Mouse (Mus musculus) hindbrain, postnatal 0 days (tissue): ENCODE data around the gene Gm17655. TPM values are rescaled to one million over a fixed set of nuclear protein-coding genes. Genes with fewer than 3 reads are reported as not detected.
A peak's percentile ranks its signal among the peaks of the same experiment; 100 is the strongest.
"Not testable (repeated sequence)": the region's sequence is repeated elsewhere in the genome, so short reads cannot be mapped to it uniquely, and the experiment has no call there.

Experiments used
- ATAC-seq: fragments of 200-750 bp; cut with Nextera tagmentation; 2 replicates; pipeline ENCODE4 v1.8.0; 2017; ENCODE audit warnings: mild to moderate bottlenecking, moderate TSS enrichment, moderate library complexity
- DNase-seq: peaks from one replicate; pipeline ENCODE4 v3.0.0-alpha.2; 2015; ENCODE audit warnings: low spot score
- H3K27ac ChIP-seq: fragments of 300-500 bp; sonication (generic); 2 replicates; pipeline ENCODE4 v1.5.1; 2014; ENCODE audit warnings: mild to moderate bottlenecking
- H3K27me3 ChIP-seq: fragments of 300-500 bp; sonication (generic); 2 replicates; pipeline ENCODE4 v1.6.1; 2014; ENCODE audit warnings: low read length, mixed read lengths; ENCODE audit not compliant: insufficient read depth
- H3K36me3 ChIP-seq: fragments of 300-500 bp; sonication (generic); 2 replicates; pipeline ENCODE4 v1.6.1; 2014; ENCODE audit warnings: low read length, mixed read lengths; ENCODE audit not compliant: insufficient read depth
- H3K4me1 ChIP-seq: fragments of 300-500 bp; sonication (generic); 2 replicates; pipeline ENCODE4 v1.6.1; 2014; ENCODE audit warnings: antibody characterized with exemption, low read length, mixed read lengths; ENCODE audit not compliant: insufficient read depth
- H3K4me2 ChIP-seq: fragments of 300-500 bp; sonication (generic); 2 replicates; pipeline ENCODE4 v1.6.1; 2014; ENCODE audit warnings: low read depth, mild to moderate bottlenecking, low read length, moderate library complexity, mixed read lengths
- H3K4me3 ChIP-seq: fragments of 300-500 bp; sonication (generic); 2 replicates; pipeline ENCODE4 v1.5.1; 2014; ENCODE audit warnings: low read length
- H3K9ac ChIP-seq: fragments of 300-500 bp; sonication (generic); replicated peaks from 2 replicates; pipeline ENCODE4 v1.6.1; 2014; ENCODE audit warnings: mild to moderate bottlenecking, low read length, moderate library complexity, mixed read lengths
- H3K9me3 ChIP-seq: fragments of 300-500 bp; sonication (generic); 2 replicates; pipeline ENCODE4 v1.6.1; 2016; ENCODE audit warnings: low read length, mixed read lengths
- CTCF ChIP-seq: IDR thresholded peaks from 2 replicates; pipeline ENCODE4 v1.5.1; 2016; ENCODE audit warnings: antibody characterized with exemption, control low read depth, low read depth
- WGBS: fragments of 180-500 bp; shearing (Covaris S2); extraction: QIAGEN DNeasy Blood & Tissue Kit; methylation state at CpG from one replicate; pipeline ENCODE4 v1.1.7; 2014; 5-methylcytosine and 5-hydroxymethylcytosine counted together
- polyA plus RNA-seq: library from polyadenylated mRNA; unstranded; fragments of >200 nt; fragmentation: Nextera tagmentation; extraction: Ambion mirVana; gene quantifications from 2 replicates; pipeline ENCODE4 v1.2.1, GENCODE M21; 2015
- total RNA-seq: library from RNA; depleted of rRNA; stranded (reverse); fragments of >200 nt; gene quantifications from 2 replicates; pipeline ENCODE4 v1.2.3, GENCODE M21; 2014; rRNA removed

Gm17655 gene
- total and polyA plus RNA-seq, 2 experiments from 2014 or later: 1.2 to 1.5 TPM

- TF ChIP-seq CTCF: no peak
- H3K9ac ChIP-seq: no peak overlapping the region
- WGBS: 87% methylated on average over 4 of the region's 4 CpGs
- no peaks in the 10 kb centered on the region for H3K27me3 ChIP-seq
- no peak overlapping the region for H3K4me2 ChIP-seq
- no peaks in the 10 kb centered on the region for H3K36me3 ChIP-seq
- H3K27ac ChIP-seq: no peak overlapping the region
- H3K4me1 ChIP-seq: no peaks in the 10 kb centered on the region
- ATAC-seq: no peak
- peaks cover 16% of the 10 kb centered on the region; the same call in 1 of the 2 replicates for H3K9me3 ChIP-seq
- H3K4me3 ChIP-seq: no peak overlapping the region
- no peak for DNase-seq
These were observed 10.6 kb upstream of the Gm17655 start for GRCm38 (mm10) chr5:110082961-110083360.

GRCm38 (mm10) chr5:110057637-110058408 is 14.5 kb downstream of the Gm17655 start:
- DNase-seq: peak; percentile 88
- TF ChIP-seq CTCF: no peak
- 3% methylated on average over 19 of the region's 19 CpGs for WGBS

DNA sequence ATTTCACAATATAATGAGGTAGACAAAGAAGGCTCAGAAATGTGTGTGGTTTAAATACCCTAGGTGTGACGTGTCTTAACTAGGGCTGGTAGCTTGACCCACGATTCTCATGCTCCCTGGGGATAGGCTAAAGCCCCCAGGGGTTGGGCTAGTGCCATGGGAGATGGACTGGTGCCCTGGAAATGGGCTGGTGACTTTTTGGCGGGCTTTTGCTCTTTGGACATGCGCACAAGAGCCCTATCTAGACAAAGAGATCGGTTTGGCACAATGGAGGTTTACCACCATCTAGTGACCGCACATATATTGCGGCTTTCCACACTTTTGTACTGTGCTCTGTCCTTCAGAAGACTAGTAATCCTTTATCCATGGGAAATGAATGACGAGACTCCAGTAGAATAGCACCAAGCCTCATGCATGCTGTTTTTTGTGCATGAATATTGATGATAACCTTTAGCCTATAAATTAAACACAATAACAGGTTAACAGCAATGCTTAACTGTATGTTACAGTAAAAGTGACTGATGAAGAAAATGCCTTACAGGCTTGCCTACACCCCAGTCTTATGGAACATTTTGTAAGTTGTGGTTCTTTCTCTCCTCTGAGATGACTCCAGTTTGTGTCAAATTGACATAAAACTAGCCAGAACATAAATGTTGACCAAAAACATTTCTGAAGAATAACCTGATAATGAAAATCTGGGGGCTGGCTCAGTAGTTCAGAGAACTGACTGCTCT is 48.5 kb downstream of the Gm17655 start:
- peak overlapping the region; percentile 46; the same call in 1 of the 2 replicates for H3K4me2 ChIP-seq
- DNase-seq (peak; percentile 83), ATAC-seq (peak; percentile 92)
- not testable (repeated sequence) for H3K36me3 ChIP-seq, H3K27me3 ChIP-seq, H3K4me1 ChIP-seq, H3K27ac ChIP-seq, H3K9me3 ChIP-seq
- peak; percentile 78 for TF ChIP-seq CTCF
- peak overlapping the region; percentile 24; the same call in 1 of the 2 replicates for H3K9ac ChIP-seq
- 39% methylated on average over 8 of the region's 8 CpGs for WGBS
- H3K4me3 ChIP-seq: peak overlapping the region; percentile 23

More at GRCm38 (mm10) chr5:110057637-110058408, 14.5 kb downstream of the Gm17655 start:
- H3K4me1 ChIP-seq: no peaks in the 10 kb centered on the region
- H3K36me3 ChIP-seq: no peaks in the 10 kb centered on the region
- H3K27me3 ChIP-seq: no peaks in the 10 kb centered on the region
- peak overlapping the region; percentile 54 for H3K4me3 ChIP-seq
- peak overlapping the region; percentile 62; the same call in 1 of the 2 replicates for H3K27ac ChIP-seq
- H3K9me3 ChIP-seq: 0 out of 2 replicates have a peak, but pooled peaks cover 5% of the 10 kb centered on the region
- ATAC-seq: peak; percentile 99
- peak overlapping the region; percentile 63 for H3K4me2 ChIP-seq
- H3K9ac ChIP-seq: peak overlapping the region; percentile 44

DNA sequence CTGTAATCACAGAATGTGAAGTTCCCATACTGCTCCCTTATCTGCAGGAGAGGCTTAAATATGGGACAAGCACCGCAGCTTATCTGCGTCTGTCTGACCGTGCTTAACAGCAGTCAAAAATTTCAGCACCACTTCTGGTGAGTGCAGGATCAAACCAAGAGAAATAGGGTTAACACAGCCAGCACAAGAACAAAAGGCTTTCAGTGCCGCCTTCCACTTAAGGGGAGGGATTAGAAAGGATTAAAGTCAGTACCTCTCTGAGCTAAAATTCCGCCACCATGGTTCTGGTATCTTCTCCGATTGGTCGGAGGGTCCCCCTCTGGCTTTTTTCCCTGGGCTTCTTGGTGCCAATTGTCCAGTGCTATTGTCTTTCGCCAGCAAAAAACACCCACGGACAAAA is 49.0 kb downstream of the Gm17655 start:
- Histone ChIP-seq H3K27ac (no peak overlapping the region; the same call in 1 of the 2 replicates), H3K36me3 (no peaks in the 10 kb centered on the region), H3K4me1 (no peaks in the 10 kb centered on the region), H3K9ac (peak overlapping the region; percentile 24; the same call in 1 of the 2 replicates), H3K4me3 (peak overlapping the region; percentile 23), H3K9me3 (no peaks in the 10 kb centered on the region), H3K27me3 (no peaks in the 10 kb centered on the region), H3K4me2 (peak overlapping the region; percentile 46; the same call in 1 of the 2 replicates)
- WGBS: 47% methylated on average over 9 of the region's 9 CpGs
- TF ChIP-seq CTCF: no peak
- ATAC-seq (peak; percentile 56), DNase-seq (no peak)

DNA sequence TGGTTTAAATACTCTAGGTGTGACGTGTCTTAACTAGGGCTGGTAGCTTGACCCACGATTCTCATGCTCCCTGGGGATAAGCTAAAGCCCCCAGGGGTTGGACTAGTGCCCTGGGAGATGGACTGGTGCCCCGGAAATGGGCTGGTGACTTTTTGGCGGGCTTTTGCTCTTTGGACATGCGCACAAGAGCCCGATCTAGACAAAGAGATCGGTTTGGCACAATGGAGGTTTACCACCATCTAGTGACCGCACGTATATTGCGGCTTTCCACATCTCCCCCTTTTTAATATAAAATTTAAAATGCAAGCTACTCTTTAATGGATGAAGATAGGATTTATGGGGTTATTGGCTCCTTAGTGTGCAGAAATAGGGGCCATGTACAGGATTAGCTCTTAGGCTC is 56.5 kb downstream of the Gm17655 start:
- peak; percentile 21; the same call in 1 of the 2 replicates for TF ChIP-seq CTCF
- WGBS: 88% methylated on average over 10 of the region's 10 CpGs
- not testable (repeated sequence) for H3K4me3 ChIP-seq, H3K9ac ChIP-seq, H3K27ac ChIP-seq, H3K4me2 ChIP-seq, H3K27me3 ChIP-seq, H3K9me3 ChIP-seq, H3K36me3 ChIP-seq, ATAC-seq, H3K4me1 ChIP-seq, DNase-seq

Other genes with a start within 250 kb of the Gm17655 start
- gene Gm15446, start 149.1 kb downstream of the Gm17655 start, total RNA-seq: 3.6 and 5.2 TPM in 2 replicates
- gene Gm15446, start 149.1 kb downstream of the Gm17655 start, polyA plus RNA-seq: 0.38 and 0.59 TPM in 2 replicates
- gene Zfp932, start 76.0 kb downstream of the Gm17655 start, total RNA-seq: 11.6 and 11.7 TPM in 2 replicates
- gene Zfp932, start 76.0 kb downstream of the Gm17655 start, polyA plus RNA-seq: 19.0 and 19.9 TPM in 2 replicates
- gene Gm35315, start 21.9 kb upstream of the Gm17655 start, total RNA-seq: 0.37 TPM in 1 of 2 replicates, not detected in the other
- gene Gm35315, start 21.9 kb upstream of the Gm17655 start, polyA plus RNA-seq: 0.30 and 0.33 TPM in 2 replicates
- gene Plcxd1, start 27.5 kb upstream of the Gm17655 start, total RNA-seq: 14.4 and 22.8 TPM in 2 replicates
- 8.6 and 8.7 TPM in 2 replicates for gene Plcxd1, start 27.5 kb upstream of the Gm17655 start, polyA plus RNA-seq
- gene Gtpbp6, start 35.7 kb upstream of the Gm17655 start, total RNA-seq: 77.1 and 90.3 TPM in 2 replicates
- 55.9 and 61.6 TPM in 2 replicates for gene Gtpbp6, start 35.7 kb upstream of the Gm17655 start, polyA plus RNA-seq
- 6.1 and 7.2 TPM in 2 replicates for gene Zfp605, start 37.6 kb upstream of the Gm17655 start, total RNA-seq
- gene Zfp605, start 37.6 kb upstream of the Gm17655 start, polyA plus RNA-seq: 14.3 and 14.5 TPM in 2 replicates
- 49.5 and 66.3 TPM in 2 replicates for gene Chfr, start 63.3 kb upstream of the Gm17655 start, total RNA-seq
- 52.3 and 55.8 TPM in 2 replicates for gene Chfr, start 63.3 kb upstream of the Gm17655 start, polyA plus RNA-seq
- gene Golga3, start 104.2 kb upstream of the Gm17655 start, total RNA-seq: 13.9 and 15.9 TPM in 2 replicates
- gene Golga3, start 104.2 kb upstream of the Gm17655 start, polyA plus RNA-seq: 17.2 and 18.0 TPM in 2 replicates
- gene Ankle2, start 158.5 kb upstream of the Gm17655 start, total RNA-seq: 21.2 and 25.0 TPM in 2 replicates
- gene Ankle2, start 158.5 kb upstream of the Gm17655 start, polyA plus RNA-seq: 19.6 and 20.5 TPM in 2 replicates
- 117 and 129 TPM in 2 replicates for gene Pgam5, start 197.4 kb upstream of the Gm17655 start, total RNA-seq
- gene Pgam5, start 197.4 kb upstream of the Gm17655 start, polyA plus RNA-seq: 95.4 and 106 TPM in 2 replicates
- gene Pxmp2, start 213.7 kb upstream of the Gm17655 start, total RNA-seq: 14.3 and 17.0 TPM in 2 replicates
- 19.5 and 20.8 TPM in 2 replicates for gene Pxmp2, start 213.7 kb upstream of the Gm17655 start, polyA plus RNA-seq
- gene Pole, start 213.8 kb upstream of the Gm17655 start, total RNA-seq: 15.8 and 17.1 TPM in 2 replicates
- 4.8 and 6.5 TPM in 2 replicates for gene Pole, start 213.8 kb upstream of the Gm17655 start, polyA plus RNA-seq